Mouse (Mus musculus): ENCODE data around the gene Ninj1. TPM values are rescaled to one million over a fixed set of nuclear protein-coding genes. Genes with fewer than 3 reads are reported as not detected.

The Ninj1 gene
- polyA plus RNA-seq, 1 experiment from 2014 or later = 63.3 TPM

Other genes starting within 250 kb of the Ninj1 start
- 25.7 and 26.0 TPM in 2 replicates for gene Fam120a, start 219.5 kb upstream of the Ninj1 start, polyA plus RNA-seq (2015; fragmentation: Nextera tagmentation; extraction: Ambion mirVana)
- gene Wnk2, start 39.5 kb upstream of the Ninj1 start, polyA plus RNA-seq (2015; fragmentation: Nextera tagmentation; extraction: Ambion mirVana) = 2.9 and 3.5 TPM in 2 replicates
- 53.2 and 58.8 TPM in 2 replicates for gene Card19, start 28.6 kb downstream of the Ninj1 start, polyA plus RNA-seq (2015; fragmentation: Nextera tagmentation; extraction: Ambion mirVana)
- gene Susd3, start 61.2 kb downstream of the Ninj1 start, polyA plus RNA-seq (2015; fragmentation: Nextera tagmentation; extraction: Ambion mirVana) = 1.2 and 1.3 TPM in 2 replicates
- gene Fgd3, start 132.8 kb downstream of the Ninj1 start, polyA plus RNA-seq (2015; fragmentation: Nextera tagmentation; extraction: Ambion mirVana) = 0.82 and 1.2 TPM in 2 replicates
- gene Bicd2, start 154.1 kb downstream of the Ninj1 start, polyA plus RNA-seq (2015; fragmentation: Nextera tagmentation; extraction: Ambion mirVana) = 14.7 and 15.7 TPM in 2 replicates
- gene Ippk, start 233.8 kb downstream of the Ninj1 start, polyA plus RNA-seq (2015; fragmentation: Nextera tagmentation; extraction: Ambion mirVana) = 18.0 and 19.9 TPM in 2 replicates